Mouse (Mus musculus): ENCODE measurements at regions not wholly inside any gene's neighbourhood (a gene's known extent, or its start where the extent isn't known, plus 50 kb on each side); places are given as distances from the start of the nearest gene placed in this dataset.
A peak's percentile ranks its signal among the peaks of the same experiment; 100 is the strongest.

GRCm38 (mm10) chr14:42055451-42055850 is 61.7 kb downstream of the Gm7951 start:
- DNase-seq = peak; percentile 1 to 3

Data from thymus, postnatal 36 days (tissue).